Mouse (Mus musculus): ENCODE data around the gene Macc1.
"Not testable (repeated sequence)": the region's sequence is repeated elsewhere in the genome, so short reads cannot be mapped to it uniquely, and the experiment has no call there.

Gene Macc1

GRCm38 (mm10) chr12:119313970-119314369 lies at the start of gene Macc1:
Macc1 (plus strand) TSS chr12:119314270.
- DNase-seq: no peak

- DNase-seq: no peak
These were observed 49.6 kb upstream of the Macc1 start for GRCm38 (mm10) chr12:119264506-119264905.

- DNase-seq: no peak
These were observed 45.3 kb upstream of the Macc1 start for GRCm38 (mm10) chr12:119268723-119269122.

- DNase-seq: no peak
These were observed 44.0 kb upstream of the Macc1 start for GRCm38 (mm10) chr12:119270036-119270435.

- no peak for DNase-seq
These were observed 42.1 kb upstream of the Macc1 start for GRCm38 (mm10) chr12:119271964-119272363.

- no peak for DNase-seq
These were observed 40.5 kb upstream of the Macc1 start for GRCm38 (mm10) chr12:119273605-119274004.

GRCm38 (mm10) chr12:119276282-119276681 lies 37.8 kb upstream of the Macc1 start:
- no peak for DNase-seq

GRCm38 (mm10) chr12:119291618-119292017 lies 22.5 kb upstream of the Macc1 start:
- DNase-seq: no peak

GRCm38 (mm10) chr12:119303618-119304017 lies 10.5 kb upstream of the Macc1 start:
- DNase-seq: no peak

- DNase-seq: no peak
These were observed 881 bp upstream of the Macc1 start for GRCm38 (mm10) chr12:119313014-119313763.

GRCm38 (mm10) chr12:119318799-119319198 lies 4.7 kb downstream of the Macc1 start:
- no peak for DNase-seq

GRCm38 (mm10) chr12:119325400-119325799 lies 11.3 kb downstream of the Macc1 start:
- no peak for DNase-seq

GRCm38 (mm10) chr12:119330644-119331043 lies 16.6 kb downstream of the Macc1 start:
- no peak for DNase-seq

- no peak for DNase-seq
These were observed 19.3 kb downstream of the Macc1 start for GRCm38 (mm10) chr12:119333376-119333775.

- not testable (repeated sequence) for DNase-seq
These were observed 38.5 kb downstream of the Macc1 start for GRCm38 (mm10) chr12:119352579-119352978.

GRCm38 (mm10) chr12:119357418-119358241 lies 43.6 kb downstream of the Macc1 start:
- no peak for DNase-seq

GRCm38 (mm10) chr12:119358242-119358515 lies 44.1 kb downstream of the Macc1 start:
- DNase-seq: no peak

GRCm38 (mm10) chr12:119365041-119365440 lies 51.0 kb downstream of the Macc1 start:
- no peak for DNase-seq

- no peak for DNase-seq
These were observed 55.8 kb downstream of the Macc1 start for GRCm38 (mm10) chr12:119369832-119370231.

GRCm38 (mm10) chr12:119372359-119372758 lies 58.3 kb downstream of the Macc1 start:
- DNase-seq: no peak

- DNase-seq: no peak
These were observed 62.8 kb downstream of the Macc1 start for GRCm38 (mm10) chr12:119376879-119377278.

- DNase-seq: no peak
These were observed 67.8 kb downstream of the Macc1 start for GRCm38 (mm10) chr12:119381839-119382238.

GRCm38 (mm10) chr12:119386243-119386642 lies 72.2 kb downstream of the Macc1 start:
- no peak for DNase-seq

GRCm38 (mm10) chr12:119386650-119387049 lies 72.6 kb downstream of the Macc1 start:
- no peak for DNase-seq

Measured in spleen, adult 18-20 months (tissue).